Mouse (Mus musculus): ENCODE results near the gene D1Pas1. TPM values are rescaled to one million over a fixed set of nuclear protein-coding genes. Genes with fewer than 3 reads are reported as not detected.

D1Pas1 gene
- total and polyA plus RNA-seq, 3 experiments: not detected

DNA sequence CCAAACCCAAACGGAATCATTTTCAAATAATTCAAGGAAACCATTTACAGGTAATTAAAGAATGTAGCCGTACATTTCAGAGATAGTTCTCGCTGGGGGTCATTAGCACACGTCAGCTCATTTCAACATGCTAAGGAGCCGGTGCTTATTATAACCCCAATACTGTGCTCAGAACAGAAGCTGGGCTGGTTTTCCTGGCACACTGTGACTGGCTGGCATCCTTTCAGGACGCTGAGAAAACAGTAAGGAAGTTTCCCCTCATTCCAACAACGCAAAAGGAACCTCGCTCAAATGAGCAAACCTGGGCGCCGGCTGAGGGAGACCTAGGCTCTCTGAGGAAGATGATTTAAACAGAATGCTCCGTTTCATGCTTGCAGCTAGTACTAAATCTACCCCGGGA, 43.2 kb upstream of the D1Pas1 start:
- no peak overlapping the region for H3K4me3 ChIP-seq (ENCODE audit: control insufficient read depth in 1 of 2, insufficient read depth in 1 of 2, low read depth in 2 of 2, low read length in 2 of 2)
- no peaks in the 10 kb centered on the region for H3K4me1 ChIP-seq (ENCODE audit: control insufficient read depth in 1 of 2, insufficient read depth in 2 of 2, low read length in 2 of 2)
- DNase-seq (ENCODE audit: low read depth, low spot score): no peak
- no peaks in the 10 kb centered on the region for H3K27me3 ChIP-seq (ENCODE audit: control insufficient read depth in 1 of 2, insufficient read depth in 2 of 2, low read length in 2 of 2)
- TF ChIP-seq ETS1 (IDR thresholded peaks at IDR 0.05; ENCODE audit: low read depth, low read length) (no peak), CTCF (IDR thresholded peaks at IDR 0.05 in 2 of 3, conservative IDR thresholded peaks at IDR 0.05 in 1 of 3; ENCODE audit: control insufficient read depth in 1 of 3, insufficient read depth in 1 of 3, low read depth in 2 of 3, low read length in 3 of 3, poor library complexity in 1 of 3, severe bottlenecking in 1 of 3) (no peak), TBP (IDR thresholded peaks at IDR 0.05; ENCODE audit: low read depth, low read length) (no peak), ELF1 (IDR thresholded peaks at IDR 0.05; ENCODE audit: low read depth, low read length) (no peak), MYC (IDR thresholded peaks at IDR 0.05; ENCODE audit: low read depth, low read length) (no peak), MAFK (IDR thresholded peaks at IDR 0.05; ENCODE audit: borderline replicate concordance, low read depth, low read length) (no peak), BHLHE40 (IDR thresholded peaks at IDR 0.05; ENCODE audit: borderline replicate concordance, low read depth, low read length) (no peak), ZKSCAN1 (IDR thresholded peaks at IDR 0.05; ENCODE audit: low read depth, low read length) (no peak), MAX (IDR thresholded peaks at IDR 0.05; ENCODE audit: low read length) (no peak), JUND (IDR thresholded peaks at IDR 0.05; ENCODE audit: low read depth, low read length) (no peak), RCOR1 (IDR thresholded peaks at IDR 0.05; ENCODE audit: low read depth, low read length) (no peak), UBTF (IDR thresholded peaks at IDR 0.05; ENCODE audit: borderline replicate concordance, insufficient read depth, low read depth, low read length) (no peak), ZC3H11A (IDR thresholded peaks at IDR 0.05; ENCODE audit: low read depth, low read length) (no peak), MYB (IDR thresholded peaks at IDR 0.05; ENCODE audit: low read depth, low read length) (no peak), CHD1 (IDR thresholded peaks at IDR 0.05; ENCODE audit: low read depth, low read length) (no peak), MAZ (IDR thresholded peaks at IDR 0.05; ENCODE audit: low read depth, low read length) (no peak), USF2 (IDR thresholded peaks at IDR 0.05; ENCODE audit: borderline replicate concordance in 1 of 2, insufficient read depth in 1 of 2, low read depth in 1 of 2, low read length in 2 of 2) (no peak)
- no peak overlapping the region for H3K9ac ChIP-seq (ENCODE audit: control insufficient read depth, low read depth, low read length, poor library complexity, severe bottlenecking)
- no peaks in the 10 kb centered on the region for H3K79me2 ChIP-seq (ENCODE audit: control insufficient read depth, insufficient read depth, low read length, poor library complexity)
- H3K27ac ChIP-seq (ENCODE audit: control insufficient read depth, low read depth, low read length): no peak overlapping the region
- no peaks in the 10 kb centered on the region for H3K36me3 ChIP-seq (ENCODE audit: control insufficient read depth in 1 of 2, insufficient read depth in 2 of 2, low read length in 2 of 2)
- no peaks in the 10 kb centered on the region for H3K9me3 ChIP-seq (replicated peaks; ENCODE audit: insufficient read depth, low read length)

DNA sequence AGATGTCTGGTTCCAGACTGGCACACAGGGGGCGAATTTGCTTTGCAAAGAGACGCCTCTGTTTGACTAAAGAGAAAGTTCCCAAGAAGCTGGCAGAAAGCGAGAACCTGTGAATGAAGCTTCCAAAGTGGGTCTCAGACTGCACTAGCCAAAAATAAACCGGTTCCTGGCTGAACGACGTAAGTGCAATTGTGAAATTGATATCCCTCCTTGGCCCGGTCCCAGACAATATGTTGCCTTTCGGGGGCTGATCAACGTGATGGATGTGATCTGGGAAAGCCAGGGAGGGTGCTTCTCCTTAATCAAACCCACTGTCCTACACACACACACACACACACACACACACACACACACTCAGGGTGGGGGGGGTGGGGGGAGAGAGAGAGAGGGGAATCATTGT, 41.8 kb upstream of the D1Pas1 start:
- H3K27me3 ChIP-seq (ENCODE audit: control insufficient read depth in 1 of 2, insufficient read depth in 2 of 2, low read length in 2 of 2): no peaks in the 10 kb centered on the region
- no peaks in the 10 kb centered on the region for H3K9me3 ChIP-seq (replicated peaks; ENCODE audit: insufficient read depth, low read length)
- no peak for DNase-seq (ENCODE audit: low read depth, low spot score)
- no peak overlapping the region for H3K27ac ChIP-seq (ENCODE audit: control insufficient read depth, low read depth, low read length)
- no peaks in the 10 kb centered on the region for H3K36me3 ChIP-seq (ENCODE audit: control insufficient read depth in 1 of 2, insufficient read depth in 2 of 2, low read length in 2 of 2)
- no peaks in the 10 kb centered on the region for H3K79me2 ChIP-seq (ENCODE audit: control insufficient read depth, insufficient read depth, low read length, poor library complexity)
- TF ChIP-seq SMC3 (IDR thresholded peaks at IDR 0.05; ENCODE audit: low read depth, low read length) (no peak), MYB (IDR thresholded peaks at IDR 0.05; ENCODE audit: low read depth, low read length) (no peak), E2F4 (IDR thresholded peaks at IDR 0.05; ENCODE audit: borderline replicate concordance, low read depth, low read length) (no peak), GABPA (IDR thresholded peaks at IDR 0.05; ENCODE audit: low read depth, low read length) (no peak), USF2 (IDR thresholded peaks at IDR 0.05; ENCODE audit: borderline replicate concordance in 1 of 2, insufficient read depth in 1 of 2, low read depth in 1 of 2, low read length in 2 of 2) (no peak), ZNF384 (IDR thresholded peaks at IDR 0.05; ENCODE audit: low read depth, low read length) (no peak), POLR2A (IDR thresholded peaks at IDR 0.05; ENCODE audit: control insufficient read depth in 1 of 2, insufficient read depth in 1 of 2, low read depth in 1 of 2, low read length in 2 of 2, poor library complexity in 1 of 2) (no peak), POLR2AphosphoS2 (IDR thresholded peaks at IDR 0.05; ENCODE audit: low read length) (no peak), EP300 (IDR thresholded peaks at IDR 0.05; ENCODE audit: low read depth in 1 of 2, low read length in 2 of 2) (no peak), TBP (IDR thresholded peaks at IDR 0.05; ENCODE audit: low read depth, low read length) (no peak), GATA1 (IDR thresholded peaks at IDR 0.05; ENCODE audit: low read depth, low read length) (no peak), ZKSCAN1 (IDR thresholded peaks at IDR 0.05; ENCODE audit: low read depth, low read length) (no peak), RCOR1 (IDR thresholded peaks at IDR 0.05; ENCODE audit: low read depth, low read length) (no peak), CTCF (IDR thresholded peaks at IDR 0.05 in 2 of 3, conservative IDR thresholded peaks at IDR 0.05 in 1 of 3; ENCODE audit: control insufficient read depth in 1 of 3, insufficient read depth in 1 of 3, low read depth in 2 of 3, low read length in 3 of 3, poor library complexity in 1 of 3, severe bottlenecking in 1 of 3) (no peak), CHD1 (IDR thresholded peaks at IDR 0.05; ENCODE audit: low read depth, low read length) (no peak), POLR2AphosphoS5 (IDR thresholded peaks at IDR 0.05; ENCODE audit: borderline replicate concordance, low read depth, low read length) (no peak), UBTF (IDR thresholded peaks at IDR 0.05; ENCODE audit: borderline replicate concordance, insufficient read depth, low read depth, low read length) (no peak), NRF1 (IDR thresholded peaks at IDR 0.05; ENCODE audit: insufficient read depth, low read depth, low read length, poor library complexity, severe bottlenecking) (no peak), CHD2 (IDR thresholded peaks at IDR 0.05; ENCODE audit: low read length) (no peak)
- no peak overlapping the region for H3K4me3 ChIP-seq (ENCODE audit: control insufficient read depth in 1 of 2, insufficient read depth in 1 of 2, low read depth in 2 of 2, low read length in 2 of 2)
- no peaks in the 10 kb centered on the region for H3K4me1 ChIP-seq (ENCODE audit: control insufficient read depth in 1 of 2, insufficient read depth in 2 of 2, low read length in 2 of 2)
- H3K9ac ChIP-seq (ENCODE audit: control insufficient read depth, low read depth, low read length, poor library complexity, severe bottlenecking): no peak overlapping the region

Measured in MEL (cell line).